Mouse (Mus musculus): Measurements from ENCODE around the gene Klf13.
A peak's percentile ranks its signal among the peaks of the same experiment; 100 is the strongest.

Klf13 gene

GRCm38 (mm10) chr7:63908496-63909285 lies 30.0 kb downstream of the Klf13 start:
- no peak for DNase-seq (ENCODE audit: low spot score in 2 of 2)

- DNase-seq (ENCODE audit: low spot score in 2 of 2): no peak
These were observed 30.8 kb downstream of the Klf13 start for GRCm38 (mm10) chr7:63907778-63908495.

GRCm38 (mm10) chr7:63905642-63906041 lies 33.1 kb downstream of the Klf13 start:
- DNase-seq (ENCODE audit: low spot score in 2 of 2): no peak

- no peak for DNase-seq (ENCODE audit: low spot score in 2 of 2)
These were observed 33.5 kb downstream of the Klf13 start for GRCm38 (mm10) chr7:63905190-63905589.

GRCm38 (mm10) chr7:63903635-63904380 lies 34.9 kb downstream of the Klf13 start:
- DNase-seq (ENCODE audit: low spot score in 2 of 2): no peak

GRCm38 (mm10) chr7:63902604-63903210 lies 36.0 kb downstream of the Klf13 start:
- no peak for DNase-seq (ENCODE audit: low spot score in 2 of 2)

- DNase-seq (ENCODE audit: low spot score in 2 of 2): no peak
These were observed 36.8 kb downstream of the Klf13 start for GRCm38 (mm10) chr7:63901942-63902341.

- DNase-seq (ENCODE audit: low spot score in 2 of 2): no peak
These were observed 37.4 kb downstream of the Klf13 start for GRCm38 (mm10) chr7:63901346-63901745.

GRCm38 (mm10) chr7:63900411-63900810 lies 38.3 kb downstream of the Klf13 start:
- no peak for DNase-seq (ENCODE audit: low spot score in 2 of 2)

GRCm38 (mm10) chr7:63899925-63900324 lies 38.8 kb downstream of the Klf13 start:
- no peak for DNase-seq (ENCODE audit: low spot score in 2 of 2)

GRCm38 (mm10) chr7:63898201-63898600 lies 40.5 kb downstream of the Klf13 start:
- no peak for DNase-seq (ENCODE audit: low spot score in 2 of 2)

GRCm38 (mm10) chr7:63897655-63898054 lies 41.1 kb downstream of the Klf13 start:
- no peak for DNase-seq (ENCODE audit: low spot score in 2 of 2)

- peak; percentile 75 to 95 for DNase-seq (ENCODE audit: low spot score in 2 of 2)
These were observed 41.7 kb downstream of the Klf13 start for GRCm38 (mm10) chr7:63896968-63897468.

- no peak for DNase-seq (ENCODE audit: low spot score in 2 of 2)
These were observed 42.3 kb downstream of the Klf13 start for GRCm38 (mm10) chr7:63896276-63896967.

- DNase-seq (ENCODE audit: low spot score in 2 of 2): no peak
These were observed 43.5 kb downstream of the Klf13 start for GRCm38 (mm10) chr7:63895223-63895622.

GRCm38 (mm10) chr7:63894662-63895061 lies 44.1 kb downstream of the Klf13 start:
- DNase-seq (ENCODE audit: low spot score in 2 of 2): no peak

GRCm38 (mm10) chr7:63893729-63894128 lies 45.0 kb downstream of the Klf13 start:
- DNase-seq (ENCODE audit: low spot score in 2 of 2): no peak

GRCm38 (mm10) chr7:63893201-63893600 lies 45.5 kb downstream of the Klf13 start:
- DNase-seq (ENCODE audit: low spot score in 2 of 2): no peak

GRCm38 (mm10) chr7:63891488-63892075 lies 47.1 kb downstream of the Klf13 start:
- DNase-seq (ENCODE audit: low spot score in 2 of 2): no peak

- DNase-seq (ENCODE audit: low spot score in 2 of 2): no peak
These were observed 49.4 kb downstream of the Klf13 start for GRCm38 (mm10) chr7:63889116-63889975.

Data from urinary bladder, postnatal 36 days (tissue).